Mouse (Mus musculus) lung, embryonic 16.5 days (tissue): ENCODE results near the gene Gadd45g. TPM values are rescaled to one million over a fixed set of nuclear protein-coding genes. Genes with fewer than 3 reads are reported as not detected.

Experiments used
- ATAC-seq: fragments of 200-750 bp; cut with Nextera tagmentation; 2 replicates; pipeline ENCODE4 v1.8.0; 2017; ENCODE audit warnings: low read depth, mild to moderate bottlenecking, moderate library complexity
- H3K27ac ChIP-seq: fragments of 300-500 bp; sonication (generic); 2 replicates; pipeline ENCODE4 v1.5.1; 2014; ENCODE audit warnings: mild to moderate bottlenecking, control low read depth, low read length
- H3K27me3 ChIP-seq: fragments of 300-500 bp; sonication (generic); 2 replicates; pipeline ENCODE4 v1.6.1; 2014; ENCODE audit warnings: low read depth, low read length, mixed read lengths; ENCODE audit not compliant: control insufficient read depth, insufficient read depth
- H3K36me3 ChIP-seq: fragments of 300-500 bp; sonication (generic); 2 replicates; pipeline ENCODE4 v1.6.1; 2014; ENCODE audit warnings: low read length; ENCODE audit not compliant: control insufficient read depth, insufficient read depth
- H3K4me1 ChIP-seq: fragments of 300-500 bp; sonication (generic); replicated peaks from 2 replicates; pipeline ENCODE4 v1.6.1; 2014; ENCODE audit warnings: low read length, mixed read lengths; ENCODE audit not compliant: control insufficient read depth, insufficient read depth
- H3K4me2 ChIP-seq: fragments of 300-500 bp; sonication (generic); 2 replicates; pipeline ENCODE4 v1.6.1; 2014; ENCODE audit warnings: low read depth, low read length, control low read depth
- H3K4me3 ChIP-seq: fragments of 300-500 bp; sonication (generic); 2 replicates; pipeline ENCODE4 v1.5.1; 2014; ENCODE audit warnings: mild to moderate bottlenecking, low read length, control low read depth
- H3K9ac ChIP-seq: fragments of 300-500 bp; sonication (generic); 2 replicates; pipeline ENCODE4 v1.6.1; 2014; ENCODE audit warnings: low read length, control low read depth
- H3K9me3 ChIP-seq: fragments of 300-500 bp; sonication (generic); 2 replicates; pipeline ENCODE4 v1.6.1; 2016; ENCODE audit warnings: low read length; ENCODE audit not compliant: control insufficient read depth
- WGBS: fragments of 180-500 bp; shearing (Covaris S2); extraction: QIAGEN DNeasy Blood & Tissue Kit; methylation state at CpG from one replicate; pipeline ENCODE4 v1.1.7; 2014; 5-methylcytosine and 5-hydroxymethylcytosine counted together
- polyA plus RNA-seq: library from polyadenylated mRNA; unstranded; fragments of >200 nt; fragmentation: Nextera tagmentation; extraction: Ambion mirVana; gene quantifications from 2 replicates; pipeline ENCODE4 v1.2.1, GENCODE M21; 2015

The Gadd45g gene
- polyA plus RNA-seq, 1 experiment from 2014 or later, result 74.4 TPM

DNA sequence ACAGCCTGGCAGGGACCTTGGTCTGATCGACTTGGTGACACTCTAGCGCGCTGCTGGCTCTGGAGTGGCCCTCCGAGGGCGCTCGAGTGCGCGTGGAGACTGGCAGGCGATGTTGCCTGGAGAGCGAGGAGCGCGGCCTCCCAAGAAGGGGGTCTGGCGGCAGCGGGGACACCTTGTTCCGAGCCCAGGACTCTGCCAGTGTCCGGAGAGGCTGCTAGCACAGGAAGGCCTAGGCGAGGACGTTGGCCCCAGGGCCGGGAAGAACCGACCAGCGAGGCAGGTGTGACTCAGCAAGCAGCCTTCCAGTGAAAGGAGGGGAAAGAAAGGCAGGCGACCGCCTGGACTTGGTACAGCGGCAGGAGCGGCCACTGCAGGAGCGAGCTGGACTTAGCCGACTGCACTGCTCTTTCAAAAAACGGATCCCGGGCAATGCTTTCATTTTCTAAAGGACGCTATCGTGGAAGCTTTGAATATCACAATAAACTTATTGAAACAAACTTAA is 1.6 kb downstream of the Gadd45g start:
- WGBS, result under 1% methylated on average over 31 of the region's 31 CpGs
- peak; percentile 21; the same call in 1 of the 2 replicates for ATAC-seq
- Histone ChIP-seq H3K27ac (peak overlapping the region; percentile 85), H3K4me2 (peak overlapping the region; percentile 96), H3K9me3 (no peaks in the 10 kb centered on the region), H3K4me1 (peaks cover 24% of the 10 kb centered on the region), H3K9ac (peak overlapping the region; percentile 78), H3K4me3 (peak overlapping the region; percentile 63), H3K27me3 (no peaks in the 10 kb centered on the region), H3K36me3 (no peaks in the 10 kb centered on the region)

DNA sequence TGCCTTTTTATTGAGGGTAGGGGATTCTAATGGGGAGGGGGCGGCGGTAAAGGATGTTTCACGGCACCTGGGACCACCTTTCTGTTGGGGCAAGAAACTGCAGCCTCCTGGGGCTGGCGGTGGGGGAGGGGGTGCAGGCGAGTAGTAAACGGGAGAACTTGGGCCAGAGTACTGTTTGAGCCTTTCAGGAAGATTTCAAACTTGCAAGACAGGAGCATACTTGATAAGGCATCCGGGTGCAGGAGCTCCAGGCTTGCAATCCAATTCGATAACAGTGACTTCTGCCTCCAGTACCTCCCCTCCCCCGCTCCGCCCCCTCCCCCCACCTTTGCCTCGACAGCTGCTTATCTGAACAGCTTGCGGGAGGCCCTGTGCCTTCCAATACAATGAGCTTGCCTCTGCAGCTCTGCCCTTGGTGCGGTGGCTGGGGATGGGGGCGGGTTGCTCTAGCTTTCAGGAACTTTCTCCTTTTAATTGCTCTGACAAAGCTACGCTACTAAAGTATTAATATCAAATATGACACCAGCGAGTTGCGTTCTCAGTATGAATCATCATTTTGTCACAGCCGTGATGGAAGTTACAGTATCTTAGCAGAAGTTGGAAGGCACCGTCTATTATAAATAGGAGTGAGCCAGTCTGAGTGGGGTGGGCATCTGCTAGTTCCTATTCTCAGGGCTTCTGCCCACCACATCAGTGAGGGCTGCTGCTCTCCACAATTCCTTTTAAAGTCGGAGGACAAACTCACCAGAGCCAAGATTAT is 2.2 kb downstream of the Gadd45g start:
- 1% methylated on average over 18 of the region's 20 CpGs for WGBS
- H3K4me1 ChIP-seq, result peaks cover 30% of the 10 kb centered on the region
- H3K36me3 ChIP-seq, result no peaks in the 10 kb centered on the region
- H3K4me3 ChIP-seq, result peak overlapping the region; percentile 63
- H3K4me2 ChIP-seq, result peak overlapping the region; percentile 96
- H3K27ac ChIP-seq, result peak overlapping the region; percentile 85
- peak overlapping the region; percentile 78 for H3K9ac ChIP-seq
- no peaks in the 10 kb centered on the region for H3K9me3 ChIP-seq
- no peaks in the 10 kb centered on the region; the same call in 1 of the 2 replicates for H3K27me3 ChIP-seq
- ATAC-seq, result no peak

GRCm38 (mm10) chr13:51849241-51850033 is 3.0 kb downstream of the Gadd45g start:
- 6% methylated on average over 22 of the region's 25 CpGs for WGBS
- ATAC-seq, result peak; percentile 15; the same call in 1 of the 2 replicates
- peaks cover 33% of the 10 kb centered on the region for H3K4me1 ChIP-seq

GRCm38 (mm10) chr13:51850565-51850964 is 4.1 kb downstream of the Gadd45g start:
- WGBS, result 75% methylated on average over 1 of the region's 1 CpGs
- Histone ChIP-seq H3K27ac (no peak overlapping the region), H3K4me1 (peaks cover 31% of the 10 kb centered on the region), H3K9ac (no peak overlapping the region), H3K36me3 (no peaks in the 10 kb centered on the region), H3K4me3 (no peak overlapping the region), H3K9me3 (no peaks in the 10 kb centered on the region), H3K4me2 (no peak overlapping the region), H3K27me3 (no peaks in the 10 kb centered on the region; the same call in 1 of the 2 replicates)
- ATAC-seq, result no peak

More at GRCm38 (mm10) chr13:51849241-51850033, 3.0 kb downstream of the Gadd45g start:
- Histone ChIP-seq H3K27ac (peak overlapping the region; percentile 85), H3K4me2 (peak overlapping the region; percentile 96), H3K27me3 (no peaks in the 10 kb centered on the region; the same call in 1 of the 2 replicates), H3K9me3 (no peaks in the 10 kb centered on the region), H3K36me3 (no peaks in the 10 kb centered on the region), H3K4me3 (peak overlapping the region; percentile 63), H3K9ac (peak overlapping the region; percentile 78)

DNA sequence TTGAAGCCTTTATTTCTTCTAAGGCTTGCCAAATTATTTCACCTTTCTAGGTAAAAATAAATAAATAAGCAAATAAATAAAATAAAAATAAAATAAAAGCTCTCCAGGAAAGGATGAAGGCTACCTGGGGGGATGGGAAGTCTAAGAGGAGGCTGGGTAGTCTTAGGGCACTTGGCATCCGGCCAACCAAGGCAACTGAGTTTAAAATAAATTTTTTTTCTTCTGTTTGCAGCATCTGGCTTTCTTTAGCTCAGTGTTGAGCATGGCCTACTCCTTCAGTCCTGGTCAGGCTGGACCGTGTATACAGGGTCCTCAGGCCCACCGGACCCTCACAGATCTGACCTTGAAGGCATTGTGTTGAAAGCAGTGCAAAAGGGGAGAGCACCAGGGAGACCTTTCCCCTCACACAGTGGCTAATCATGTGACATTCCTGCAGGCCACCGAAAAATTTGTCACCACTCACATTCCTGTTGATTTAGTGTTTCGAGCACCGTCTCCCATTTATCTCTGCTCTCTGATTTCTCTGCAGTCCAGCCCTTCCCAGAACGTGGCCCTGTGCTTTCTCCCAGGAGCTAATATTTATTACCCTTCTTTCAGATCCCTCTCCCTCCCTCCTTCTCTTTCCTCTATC is 6.2 kb downstream of the Gadd45g start:
- no peak overlapping the region for H3K4me2 ChIP-seq
- H3K4me1 ChIP-seq, result peaks cover 31% of the 10 kb centered on the region
- peak overlapping the region; percentile 59 for H3K27ac ChIP-seq
- H3K4me3 ChIP-seq, result no peak overlapping the region
- H3K27me3 ChIP-seq, result no peaks in the 10 kb centered on the region; the same call in 1 of the 2 replicates
- ATAC-seq, result no peak
- no peaks in the 10 kb centered on the region for H3K9me3 ChIP-seq
- WGBS, result 22% methylated on average over 7 of the region's 7 CpGs
- no peaks in the 10 kb centered on the region for H3K36me3 ChIP-seq
- H3K9ac ChIP-seq, result peak overlapping the region; percentile 45; the same call in 1 of the 2 replicates

GRCm38 (mm10) chr13:51853301-51854243 is 7.1 kb downstream of the Gadd45g start:
- Histone ChIP-seq H3K27me3 (no peaks in the 10 kb centered on the region; the same call in 1 of the 2 replicates), H3K4me2 (peak overlapping the region; percentile 22; the same call in 1 of the 2 replicates), H3K36me3 (no peaks in the 10 kb centered on the region), H3K9me3 (no peaks in the 10 kb centered on the region), H3K9ac (peak overlapping the region; percentile 45), H3K27ac (peak overlapping the region; percentile 59), H3K4me1 (peaks cover 29% of the 10 kb centered on the region), H3K4me3 (no peak overlapping the region)
- ATAC-seq, result peak; percentile 61
- WGBS, result 30% methylated on average over 16 of the region's 16 CpGs

DNA sequence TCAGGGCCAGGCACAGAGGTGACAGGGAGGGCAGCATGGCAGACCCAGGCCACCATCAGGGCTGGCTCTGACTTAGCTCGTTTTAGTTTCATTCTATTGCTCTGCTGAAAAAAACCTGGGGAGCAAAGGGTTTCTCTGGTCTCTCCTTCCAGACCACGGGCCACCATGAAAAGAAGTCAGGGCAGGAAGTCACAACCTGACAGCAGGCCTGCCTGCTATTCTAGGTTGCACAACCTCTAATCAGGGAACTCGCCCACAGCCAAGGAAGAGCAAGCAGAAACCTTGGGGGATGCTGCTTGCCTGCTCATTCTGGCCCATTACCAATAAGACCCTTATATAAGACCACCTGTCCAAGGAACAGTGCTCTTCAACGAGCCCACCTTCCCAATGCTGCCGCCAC is 9.1 kb downstream of the Gadd45g start:
- no peak overlapping the region for H3K9ac ChIP-seq
- H3K27ac ChIP-seq, result no peak overlapping the region
- no peaks in the 10 kb centered on the region for H3K9me3 ChIP-seq
- no peak for ATAC-seq
- no peak overlapping the region for H3K4me2 ChIP-seq
- 73% methylated on average over 5 of the region's 5 CpGs for WGBS
- peaks cover 13% of the 10 kb centered on the region for H3K4me1 ChIP-seq
- no peaks in the 10 kb centered on the region; the same call in 1 of the 2 replicates for H3K27me3 ChIP-seq
- no peaks in the 10 kb centered on the region for H3K36me3 ChIP-seq
- H3K4me3 ChIP-seq, result no peak overlapping the region

- H3K4me3 ChIP-seq, result no peak overlapping the region
- no peaks in the 10 kb centered on the region; the same call in 1 of the 2 replicates for H3K27me3 ChIP-seq
- H3K4me1 ChIP-seq, result peaks cover 13% of the 10 kb centered on the region
- no peak overlapping the region for H3K9ac ChIP-seq
- H3K9me3 ChIP-seq, result no peaks in the 10 kb centered on the region
- 63% methylated on average over 5 of the region's 5 CpGs for WGBS
- H3K36me3 ChIP-seq, result no peaks in the 10 kb centered on the region
- H3K4me2 ChIP-seq, result no peak overlapping the region
- ATAC-seq, result no peak
- no peak overlapping the region for H3K27ac ChIP-seq
These were observed 10.7 kb downstream of the Gadd45g start for GRCm38 (mm10) chr13:51857156-51857555.
